8 mouse cellular contexts compared by ENCODE assay signal in genomic region chr15:24724664-24725063, GRCm38 (mm10).
DNase-seq lines count a peak whose midpoint lies in the region; ATAC-seq and TF ChIP-seq lines count a peak whose summit lies in the region.

No protein-coding gene starts in this region.

- H3K27ac ChIP-seq in hindbrain, embryonic 16.5 days (ENCODE audit: low read depth, low read length): no peak overlapping the region
- no peak overlapping the region for H3K27ac ChIP-seq in stomach, postnatal 0 days (replicated peaks)

- peak; percentile 89 for ATAC-seq in hindbrain, embryonic 16.5 days
- ATAC-seq in stomach, postnatal 0 days (ENCODE audit: low FRiP score, low TSS enrichment): no peak

- no peaks in the 10 kb centered on the region for H3K36me3 ChIP-seq in hindbrain, embryonic 16.5 days (ENCODE audit: control insufficient read depth, insufficient read depth, low read length)
- no peaks in the 10 kb centered on the region for H3K36me3 ChIP-seq in stomach, postnatal 0 days (ENCODE audit: control insufficient read depth, insufficient read depth, low read length)

- H3K4me1 ChIP-seq in hindbrain, embryonic 16.5 days (ENCODE audit: control insufficient read depth, insufficient read depth, low read depth, low read length): no peaks in the 10 kb centered on the region
- H3K4me1 ChIP-seq in stomach, postnatal 0 days (replicated peaks; ENCODE audit: control insufficient read depth, insufficient read depth): no peaks in the 10 kb centered on the region

- 45% methylated on average over 4 of the region's 4 CpGs for WGBS in hindbrain, embryonic 16.5 days
- WGBS in stomach, postnatal 0 days: 41% methylated on average over 4 of the region's 4 CpGs

- TF ChIP-seq CTCF in stomach, postnatal 0 days (IDR thresholded peaks at IDR 0.05; ENCODE audit: low read depth): peak; percentile 63

- peak; percentile 58 for DNase-seq in layer of hippocampus, adult 11-12 months (ENCODE audit: low spot score)
- no peak for DNase-seq in layer of hippocampus, adult 9-10 months (ENCODE audit: low spot score)
- peak; percentile 55 for DNase-seq in ZHBTc4 (ENCODE audit: low read depth, low spot score)
- DNase-seq in embryo, embryonic 11 days: peak; percentile 62
- DNase-seq in lung, postnatal 36 days: peak; percentile 7
- no peak for DNase-seq in stomach, postnatal 0 days (ENCODE audit: low spot score)
- DNase-seq in thymus, postnatal 14 days: no peak

- no peak overlapping the region for H3K4me3 ChIP-seq in hindbrain, embryonic 16.5 days (ENCODE audit: low read length)
- H3K4me3 ChIP-seq in stomach, postnatal 0 days (ENCODE audit: low read depth, low read length): no peak overlapping the region

- no peak overlapping the region for H3K4me2 ChIP-seq in hindbrain, embryonic 16.5 days (ENCODE audit: low read length)
- no peak overlapping the region for H3K4me2 ChIP-seq in stomach, postnatal 0 days (replicated peaks; ENCODE audit: low read depth)

- no peaks in the 10 kb centered on the region for H3K9me3 ChIP-seq in hindbrain, embryonic 16.5 days (ENCODE audit: control insufficient read depth, low read length)
- H3K9me3 ChIP-seq in stomach, postnatal 0 days (ENCODE audit: control insufficient read depth, low read length): no peaks in the 10 kb centered on the region

- H3K27me3 ChIP-seq in hindbrain, embryonic 16.5 days (replicated peaks; ENCODE audit: control insufficient read depth, insufficient read depth, low read length): no peaks in the 10 kb centered on the region
- no peaks in the 10 kb centered on the region for H3K27me3 ChIP-seq in stomach, postnatal 0 days (ENCODE audit: control insufficient read depth, insufficient read depth, low read length)

- no peak overlapping the region for H3K9ac ChIP-seq in hindbrain, embryonic 16.5 days (ENCODE audit: low read depth, low read length)
- H3K9ac ChIP-seq in stomach, postnatal 0 days (ENCODE audit: low read length): no peak overlapping the region

- TF ChIP-seq EP300 in stomach, postnatal 0 days (optimal IDR thresholded peaks at IDR 0.05): no peak

Comparison
In these comparisons a context has a peak if more than half of its experiments do, and no peak if none do; other contexts are left out.
1. DNase-seq: peak in layer of hippocampus, adult 11-12 months (single experiment), ZHBTc4 (single experiment), embryo, embryonic 11 days (single experiment) and lung, postnatal 36 days (single experiment); none in layer of hippocampus, adult 9-10 months (single experiment), stomach, postnatal 0 days (single experiment) and thymus, postnatal 14 days (single experiment).